Mouse (Mus musculus) ovary, adult 10 weeks (tissue): Measurements from ENCODE around the gene Denr. TPM values are rescaled to one million over a fixed set of nuclear protein-coding genes. Genes with fewer than 3 reads are reported as not detected.

Experiments
- polyA plus RNA-seq: library from polyadenylated mRNA; stranded (reverse); fragments of 350-450 nt; fragmentation: Illumina TruSeq; extraction: RNeasy Lipid Tissue Mini Kit (QIAGEN cat#74804); gene quantifications from one replicate; pipeline ENCODE4 v1.2.3, GENCODE M21; 2014

Gene Denr
- 351 TPM for polyA plus RNA-seq

DNA sequence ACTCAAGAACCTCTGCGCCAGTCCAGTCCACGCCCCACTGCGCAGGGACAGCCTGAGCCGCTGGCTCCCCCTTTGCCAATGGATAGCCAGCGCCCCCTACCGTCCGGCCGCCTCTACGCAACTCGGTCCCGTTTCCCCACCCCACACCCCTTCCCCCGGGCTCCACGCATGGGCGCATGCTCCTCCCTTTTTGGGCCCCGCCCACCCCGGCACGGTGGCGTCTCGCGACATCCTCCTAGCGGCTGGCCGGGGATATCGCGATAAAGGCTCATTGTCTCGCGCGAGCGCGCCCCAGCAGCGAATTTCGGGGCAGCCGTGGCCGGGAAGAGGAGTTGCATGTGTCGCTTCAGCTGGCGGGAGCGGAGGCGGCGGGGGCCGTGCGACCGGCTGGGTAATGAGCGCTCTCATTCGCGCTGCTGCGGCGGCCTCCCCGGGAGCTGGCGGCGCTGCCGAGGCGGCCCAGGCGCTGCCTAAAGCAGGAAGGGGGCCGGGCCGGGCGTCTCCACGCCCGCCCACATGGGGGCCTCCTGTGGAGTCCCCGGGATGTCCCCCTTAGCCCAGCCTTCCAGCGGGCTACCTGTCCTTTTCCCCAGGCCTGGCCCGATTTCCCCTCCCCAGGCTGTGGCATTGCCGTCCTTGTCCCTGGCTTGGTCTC is at the start of gene Denr:
Denr (plus strand) TSS at position 200 of the 655 bp plus-strand sequence.

DNA sequence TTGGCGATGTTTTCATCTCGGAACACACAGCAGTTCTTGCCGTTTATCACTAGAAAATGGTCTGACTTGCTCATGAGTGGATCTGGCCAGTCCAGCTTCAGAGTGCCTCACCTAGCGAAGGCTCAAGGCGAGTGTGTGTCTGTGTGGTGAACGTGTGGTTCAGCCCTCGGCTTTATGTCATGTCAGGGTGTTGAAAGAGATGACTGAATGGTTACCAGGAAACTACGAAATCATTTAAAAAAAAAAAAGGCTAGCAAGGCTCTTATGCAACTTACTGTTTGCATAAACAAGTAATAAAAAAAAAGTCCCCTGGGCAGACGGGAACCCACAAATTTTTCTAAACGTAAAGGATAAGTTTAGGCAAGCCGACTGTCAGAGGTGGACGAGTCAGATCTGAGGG is 41.6 kb upstream of the Denr start, which contains the start of gene Hcar2:
Hcar2 (minus strand) TSS at position 135 of the 400 bp plus-strand sequence.

DNA sequence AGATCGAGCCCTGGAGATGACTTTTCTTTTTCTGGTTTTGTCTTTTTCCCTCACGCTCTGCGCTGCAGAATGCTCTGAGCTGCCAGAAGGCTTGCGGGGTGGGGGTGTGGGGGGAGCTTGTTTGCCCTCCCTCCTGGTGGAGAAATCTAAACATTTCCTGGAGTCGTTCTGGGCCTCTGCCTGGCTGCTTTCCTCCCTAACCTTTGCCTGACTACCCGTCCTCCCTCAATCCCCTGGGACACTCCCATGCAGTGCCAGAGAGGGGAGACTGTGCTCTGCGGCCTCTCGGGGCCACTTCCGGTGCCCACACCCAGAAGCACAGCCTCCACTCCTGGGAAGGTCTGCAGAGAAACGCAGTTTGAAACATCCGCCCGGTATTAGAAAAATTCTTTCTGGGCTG is 27.0 kb upstream of the Denr start, which contains the start of gene Hcar1:
Hcar1 (minus strand) TSS at position 93 of the 400 bp plus-strand sequence.

DNA sequence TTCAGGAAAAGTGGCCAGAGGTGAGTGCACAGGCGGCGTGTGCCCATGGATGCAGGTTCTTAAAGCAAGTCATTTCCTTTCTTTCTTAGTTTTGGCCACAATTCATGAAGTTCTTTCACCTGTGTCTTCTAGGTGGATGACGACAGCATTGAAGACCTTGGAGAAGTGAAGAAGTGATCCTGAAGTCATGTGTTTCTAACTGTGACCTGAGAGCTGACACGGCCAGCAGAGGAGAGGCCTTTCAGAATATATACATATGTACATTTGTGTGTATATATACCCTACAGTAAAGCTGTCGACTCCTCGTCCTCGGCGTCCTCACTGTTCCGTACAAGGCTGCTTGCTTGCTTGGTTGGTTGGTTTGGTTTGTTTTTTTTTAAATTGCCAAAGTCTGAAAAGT is 20.1 kb downstream of the Denr start, which contains the start of gene Gm43518:
Gm43518 (plus strand) TSS at position 301 of the 400 bp plus-strand sequence.

DNA sequence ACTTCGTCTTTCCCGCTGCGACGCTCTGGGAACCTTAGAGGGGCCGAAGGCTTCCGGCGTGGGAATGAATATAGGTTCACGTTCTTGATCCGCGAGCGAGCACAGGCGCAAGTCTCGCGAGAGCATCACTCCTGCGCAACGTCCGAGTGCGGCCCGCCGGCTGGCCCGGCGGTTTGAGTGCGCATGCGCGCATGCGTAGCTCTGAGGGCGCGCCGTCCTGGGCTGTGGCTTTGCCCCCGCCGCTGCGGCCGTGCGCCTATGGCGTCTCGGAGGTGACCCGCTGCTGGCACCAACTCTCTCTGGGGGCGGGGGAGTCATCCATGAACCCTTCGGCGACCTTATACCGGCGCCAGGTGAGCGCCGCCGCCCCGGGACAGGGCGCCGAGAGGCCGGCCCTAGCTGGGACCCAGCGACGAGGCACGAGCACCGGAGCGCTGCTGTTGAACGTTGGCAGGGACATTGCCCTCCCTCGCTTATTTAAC is 23.6 kb downstream of the Denr start, which contains the start of gene Ccdc62:
Ccdc62 (plus strand) TSS at position 172 of the 482 bp plus-strand sequence.

DNA sequence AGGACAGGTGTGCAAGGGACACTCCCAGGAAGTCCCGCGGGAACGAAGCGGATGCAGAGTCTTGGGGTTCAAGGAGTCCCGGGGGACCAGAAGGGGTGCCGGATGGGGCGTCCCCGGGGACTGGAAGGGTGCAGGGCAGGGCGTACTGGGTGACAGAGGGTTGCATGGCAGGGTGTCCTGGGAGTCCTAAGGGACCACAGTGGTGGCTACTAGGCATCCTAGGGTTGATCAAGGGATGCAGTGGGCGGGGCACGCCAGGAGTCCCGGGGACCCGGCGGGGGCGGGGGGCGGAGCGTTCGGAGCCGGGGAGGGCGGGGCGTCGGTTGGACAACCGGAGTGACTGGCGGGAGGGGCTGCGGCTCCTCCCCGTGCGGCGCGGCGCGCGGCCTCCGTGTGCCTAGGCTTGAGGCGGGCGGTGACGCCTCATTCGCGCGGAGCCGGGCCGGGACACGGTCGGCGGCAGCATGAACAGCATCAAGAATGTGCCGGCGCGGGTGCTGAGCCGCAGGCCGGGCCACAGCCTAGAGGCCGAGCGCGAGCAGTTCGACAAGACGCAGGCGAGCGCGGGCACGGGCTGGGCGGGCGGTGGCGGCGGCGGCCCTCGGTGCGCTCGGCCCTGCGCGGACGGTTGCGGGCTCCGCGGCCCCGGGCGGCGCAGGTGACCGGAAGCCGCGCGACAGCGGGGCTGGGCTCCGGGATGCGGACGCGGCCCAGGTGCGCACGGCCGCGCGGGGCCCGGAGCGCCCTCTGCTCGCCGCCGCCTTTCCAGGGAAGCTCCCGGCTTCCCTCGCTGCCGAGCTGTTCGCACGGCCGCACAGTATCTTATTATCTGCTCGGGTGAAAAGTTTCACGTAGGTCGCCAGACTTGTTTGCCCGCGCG is 66.6 kb downstream of the Denr start, which contains the start of gene Hip1r:
Hip1r (plus strand) TSS at position 330 of the 880 bp plus-strand sequence.

Other genes with a start within 250 kb of the Denr start
- 54.6 TPM for gene Clip1, start 222.6 kb upstream of the Denr start, polyA plus RNA-seq
- gene Zcchc8, start 186.1 kb upstream of the Denr start, polyA plus RNA-seq = 184 TPM
- 314 TPM for gene Rsrc2, start 157.8 kb upstream of the Denr start, polyA plus RNA-seq
- 13.3 TPM for gene Kntc1, start 157.5 kb upstream of the Denr start, polyA plus RNA-seq
- gene Hcar2, start 41.7 kb upstream of the Denr start, polyA plus RNA-seq = 0.23 TPM
- 0.97 TPM for gene Hcar1, start 27.2 kb upstream of the Denr start, polyA plus RNA-seq
- gene Gm43518, start 20.2 kb downstream of the Denr start, polyA plus RNA-seq = not detected
- gene Ccdc62, start 23.5 kb downstream of the Denr start, polyA plus RNA-seq = 3.0 TPM
- 0.54 TPM for gene Hip1r, start 66.5 kb downstream of the Denr start, polyA plus RNA-seq
- 6.2 TPM for gene Vps37b, start 125.1 kb downstream of the Denr start, polyA plus RNA-seq
- gene Abcb9, start 188.6 kb downstream of the Denr start, polyA plus RNA-seq = 0.14 TPM
- 0.74 TPM for gene Ogfod2, start 205.1 kb downstream of the Denr start, polyA plus RNA-seq
- 3.5 TPM for gene Arl6ip4, start 208.9 kb downstream of the Denr start, polyA plus RNA-seq